Mouse (Mus musculus) spleen, adult 18-20 months (tissue): ENCODE measurements around the gene Csgalnact2.

Source experiments
- DNase-seq, 2 experiments: peaks; one replicate each; pipeline ENCODE4 v3.0.0; 2022; ENCODE audit warnings: mixed read lengths in 2 of 2

The Csgalnact2 gene

DNA sequence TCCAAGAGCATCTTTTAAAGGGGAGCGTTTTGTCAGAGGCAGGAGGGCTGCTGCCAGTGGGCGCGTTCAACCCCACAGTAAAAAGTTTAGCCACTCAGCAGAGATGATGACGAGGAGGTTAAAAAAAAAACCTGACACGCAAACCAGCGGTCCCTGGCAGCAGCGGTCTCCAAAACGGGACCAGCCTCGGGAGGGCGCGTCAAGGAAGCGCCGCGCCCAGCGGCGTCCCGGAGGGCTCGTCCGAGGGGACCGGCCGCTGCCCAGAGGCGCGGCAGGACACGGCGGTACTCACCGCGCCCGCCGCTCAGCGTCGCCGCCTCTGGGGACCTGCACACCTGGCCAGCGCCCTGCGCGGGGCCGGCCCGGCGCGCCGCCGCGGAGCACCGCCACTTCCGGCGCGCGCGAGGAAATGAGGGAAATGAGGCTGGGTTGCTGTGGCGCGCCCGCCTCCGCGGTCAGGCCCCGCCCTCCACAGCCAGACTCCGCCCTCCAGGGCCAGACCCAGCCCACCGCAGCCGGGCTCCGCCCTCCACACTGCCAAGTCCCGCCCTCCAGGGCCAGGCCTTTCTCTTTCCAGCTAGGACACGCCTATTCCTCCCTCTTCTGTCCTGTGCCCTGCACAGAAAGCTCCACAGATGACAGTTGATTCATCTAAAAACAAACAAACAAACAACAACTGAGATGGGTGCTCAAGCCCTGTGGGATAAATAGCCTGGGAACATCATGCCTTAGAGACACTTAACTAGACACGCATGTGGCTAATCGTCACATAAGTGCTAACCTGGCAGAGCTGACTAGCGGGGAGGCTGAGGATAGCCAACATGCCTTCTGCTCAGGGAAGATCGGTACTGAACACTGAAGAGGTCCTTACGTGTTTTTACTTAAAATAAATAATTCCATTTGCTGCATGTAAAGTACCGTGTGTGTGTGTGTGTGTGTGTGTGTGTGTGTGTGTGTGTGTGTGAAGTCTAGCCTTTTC, at the start of gene Csgalnact2:
Gene Csgalnact2, minus strand, starts transcription at position 410 of the 979 bp plus-strand sequence.
- peak; percentile 87 to 96 for DNase-seq

- DNase-seq: no peak
Observed at GRCm38 (mm10) chr6:118188599-118188998, 49.7 kb upstream of the Csgalnact2 start.

- DNase-seq: no peak
Observed at GRCm38 (mm10) chr6:118187285-118187641, 48.3 kb upstream of the Csgalnact2 start.

DNA sequence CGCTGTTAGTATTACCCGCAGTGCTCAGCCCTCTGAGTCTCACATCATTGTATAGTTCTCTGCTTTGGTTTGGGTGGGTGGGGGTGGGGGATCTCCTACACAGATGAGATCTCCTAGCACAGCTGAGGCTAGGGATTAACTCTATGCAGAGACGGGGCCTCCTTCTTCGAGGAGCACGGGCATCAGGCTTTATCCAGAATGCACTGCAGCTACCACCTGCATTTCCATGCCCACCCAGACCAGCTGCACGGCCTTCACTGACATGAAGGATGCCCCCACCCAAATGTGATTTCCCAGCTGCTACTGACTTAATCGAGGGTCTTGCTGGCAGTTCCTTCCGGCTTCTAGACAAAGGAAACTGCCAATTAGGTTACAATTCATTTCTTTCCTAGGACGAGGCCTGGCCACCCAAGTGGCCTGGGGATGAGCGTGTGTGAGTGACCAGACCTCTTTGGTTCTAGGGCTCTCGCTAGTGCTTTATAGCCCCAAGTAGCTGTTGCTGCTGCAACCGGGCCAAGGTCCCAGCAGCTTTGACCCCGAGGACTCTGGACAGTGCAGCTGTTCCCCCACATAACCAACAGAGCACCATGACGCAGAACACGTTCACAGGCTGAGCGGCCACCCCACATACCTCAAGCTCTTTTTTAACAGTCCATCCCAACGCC, 47.8 kb upstream of the Csgalnact2 start:
- no peak for DNase-seq

DNA sequence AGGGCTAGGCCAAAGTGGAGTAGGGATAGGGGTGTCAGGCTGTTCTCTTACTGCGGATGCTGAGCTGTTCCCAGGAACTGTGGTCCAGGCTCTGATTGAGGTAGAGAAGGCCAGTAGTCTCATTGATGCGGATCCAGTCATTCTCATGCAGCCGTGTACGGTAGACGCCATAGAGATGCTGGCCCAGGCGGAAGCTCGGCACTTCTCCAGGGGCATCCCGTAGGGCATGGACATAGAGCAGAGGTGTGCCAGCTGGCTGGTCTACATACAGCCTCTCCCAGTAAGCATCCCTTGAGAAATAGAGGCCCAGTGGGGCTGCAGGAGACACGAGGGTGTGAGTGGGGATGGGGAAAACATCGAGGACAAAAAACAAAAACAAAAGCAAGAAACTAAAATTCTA, 45.2 kb upstream of the Csgalnact2 start:
- DNase-seq: no peak

GRCm38 (mm10) chr6:118180085-118180423, 41.1 kb upstream of the Csgalnact2 start:
- DNase-seq: no peak

DNA sequence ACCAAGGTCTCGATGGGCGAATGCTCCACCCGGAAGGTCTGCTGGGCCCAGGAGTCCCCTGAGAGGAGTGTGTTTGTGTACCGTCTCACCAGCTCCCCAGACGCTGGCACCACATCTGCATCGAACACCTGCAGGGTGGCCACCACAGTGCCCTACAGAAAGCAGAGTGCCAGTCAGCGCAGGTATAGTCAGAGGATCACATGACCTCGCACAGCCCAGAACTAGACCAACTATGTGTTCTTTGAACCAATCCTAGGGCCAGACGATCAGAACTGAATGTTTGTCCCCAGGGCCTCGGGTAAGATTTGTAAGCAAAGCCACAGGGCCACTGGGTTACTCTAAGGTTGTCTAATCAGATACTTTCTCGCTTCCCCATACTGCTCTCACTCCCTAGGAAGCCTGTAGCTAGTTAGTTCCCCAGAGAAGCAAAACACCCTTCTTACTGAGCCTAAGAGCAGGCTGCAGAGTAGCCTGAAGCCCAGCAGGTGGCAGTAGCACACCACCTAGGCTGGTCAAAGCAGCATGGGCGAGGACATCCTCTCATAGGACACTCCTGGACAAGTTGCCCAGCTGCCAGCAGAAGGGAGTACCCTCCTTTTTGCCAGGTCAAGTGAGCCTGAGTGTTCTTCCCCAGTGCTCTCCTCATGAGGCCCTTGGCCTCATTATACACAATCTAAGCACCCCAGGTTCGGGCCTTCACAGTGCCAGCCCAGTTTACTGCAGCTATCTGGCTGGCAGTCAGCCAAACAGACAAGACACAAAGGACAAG, 40.6 kb upstream of the Csgalnact2 start:
- DNase-seq: peak; percentile 21 to 48

DNA sequence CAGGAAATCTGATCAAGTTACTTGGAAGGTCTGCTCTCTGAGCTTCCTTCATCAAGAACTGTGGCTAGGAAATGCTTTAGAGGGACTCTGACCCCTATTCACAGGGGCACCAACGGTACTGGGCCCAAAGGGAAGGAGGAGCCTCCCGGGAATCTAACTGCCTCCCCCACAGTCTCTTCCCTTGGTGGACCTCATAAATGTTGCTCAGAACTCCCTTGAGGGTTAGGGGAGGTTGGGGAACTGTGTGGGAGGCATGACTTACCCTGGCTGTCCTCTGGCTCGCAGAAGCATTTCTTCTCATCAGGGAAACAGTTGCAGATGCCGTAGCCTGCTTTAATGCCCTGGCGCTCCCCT, 35.0 kb upstream of the Csgalnact2 start:
- DNase-seq: no peak

DNA sequence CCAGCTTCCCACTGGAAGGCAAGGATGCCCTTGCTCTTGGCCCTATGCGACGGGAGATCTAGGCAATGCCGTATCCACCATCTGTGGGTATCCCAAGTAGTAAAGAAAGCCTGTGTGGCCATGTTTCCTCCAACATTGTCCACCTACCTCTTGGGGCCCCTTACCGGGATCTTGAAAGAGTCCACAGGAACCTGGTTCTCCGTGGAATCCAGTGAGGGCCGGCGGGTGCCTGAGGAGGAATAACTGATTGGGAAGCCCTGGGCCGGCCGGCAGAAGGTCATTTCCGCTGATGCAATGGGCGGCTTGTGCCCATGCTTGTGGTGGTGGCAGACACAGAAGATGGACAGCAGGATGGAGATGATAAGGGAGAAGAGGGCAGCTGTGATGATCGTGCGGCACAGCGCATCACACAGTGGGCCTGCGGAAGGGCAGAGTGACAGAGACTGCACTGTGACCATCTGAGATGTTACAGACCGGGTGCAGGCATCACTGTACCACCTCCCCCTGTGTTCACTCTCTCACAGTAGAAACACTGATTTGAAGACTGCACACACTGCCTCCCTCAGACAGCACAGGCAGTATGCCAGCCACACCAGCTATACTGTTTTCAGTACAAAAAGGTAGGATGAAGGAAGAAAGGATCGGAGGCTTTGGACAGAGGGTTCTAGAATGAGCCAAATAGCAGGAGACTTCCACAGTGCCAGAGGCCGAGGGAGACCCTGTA, 34.5 kb upstream of the Csgalnact2 start:
- no peak for DNase-seq

GRCm38 (mm10) chr6:118171386-118171785, 32.4 kb upstream of the Csgalnact2 start:
- no peak for DNase-seq

DNA sequence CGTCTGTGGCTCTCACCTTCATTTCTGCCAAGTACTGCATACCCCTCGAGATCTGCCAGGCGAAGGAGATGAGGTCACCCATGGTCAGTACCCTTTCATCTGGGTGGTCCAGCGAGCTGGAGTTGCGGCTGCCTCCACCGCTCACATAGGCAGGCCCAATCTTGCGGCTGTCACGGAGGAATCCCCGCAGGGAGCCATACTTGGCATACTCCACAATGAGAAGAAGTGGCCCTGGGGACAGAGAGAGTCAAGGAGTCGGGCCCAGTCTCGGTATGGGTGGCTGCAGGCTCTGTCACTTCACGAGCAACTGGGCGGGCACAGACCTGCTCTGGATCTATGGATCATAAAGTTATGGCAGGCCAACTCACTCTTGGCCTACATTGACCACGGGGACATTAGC, 29.2 kb upstream of the Csgalnact2 start:
- DNase-seq: no peak

GRCm38 (mm10) chr6:118167013-118167412, 28.1 kb upstream of the Csgalnact2 start:
- DNase-seq: peak; percentile 25

DNA sequence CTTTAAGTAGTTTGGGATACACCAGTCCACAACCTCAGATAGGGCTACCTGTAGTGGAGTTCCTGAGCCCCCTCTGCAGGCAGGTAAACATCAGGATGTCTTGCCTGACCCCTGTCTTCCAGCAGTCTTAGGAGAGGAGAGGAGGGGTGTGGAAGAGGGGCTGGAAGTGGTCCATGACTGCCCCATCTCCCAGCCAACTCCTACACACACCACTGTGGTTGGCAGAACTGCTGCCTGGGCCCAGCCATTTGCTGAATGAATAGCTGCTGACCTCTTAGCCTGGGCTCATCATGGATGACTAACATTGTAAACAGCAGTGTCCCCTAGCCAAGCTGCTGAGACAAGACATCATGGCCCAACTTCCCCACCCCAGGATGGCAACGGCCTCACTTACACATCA, 26.6 kb upstream of the Csgalnact2 start:
- no peak for DNase-seq

DNA sequence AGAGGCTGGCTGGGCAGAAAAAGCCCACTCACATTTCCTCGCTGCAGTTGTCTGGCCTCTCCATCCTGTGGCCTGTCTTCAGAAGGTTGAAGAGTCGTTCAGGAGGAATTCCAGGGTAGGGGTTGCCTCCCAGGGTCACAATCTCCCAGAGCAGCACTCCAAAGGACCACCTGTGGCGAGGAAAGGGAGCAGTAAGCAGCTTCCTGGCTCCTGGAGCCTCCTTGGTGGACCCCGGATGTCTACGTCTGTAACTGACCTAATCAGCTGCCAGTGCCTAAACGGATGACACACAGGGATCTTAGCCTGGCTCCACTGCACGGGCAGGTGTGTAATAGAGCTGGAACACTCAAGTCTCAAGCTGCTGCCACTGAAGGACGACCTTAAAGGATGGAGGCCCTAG, 25.8 kb upstream of the Csgalnact2 start:
- no peak for DNase-seq

GRCm38 (mm10) chr6:118163086-118163485, 24.1 kb upstream of the Csgalnact2 start:
- DNase-seq: no peak

DNA sequence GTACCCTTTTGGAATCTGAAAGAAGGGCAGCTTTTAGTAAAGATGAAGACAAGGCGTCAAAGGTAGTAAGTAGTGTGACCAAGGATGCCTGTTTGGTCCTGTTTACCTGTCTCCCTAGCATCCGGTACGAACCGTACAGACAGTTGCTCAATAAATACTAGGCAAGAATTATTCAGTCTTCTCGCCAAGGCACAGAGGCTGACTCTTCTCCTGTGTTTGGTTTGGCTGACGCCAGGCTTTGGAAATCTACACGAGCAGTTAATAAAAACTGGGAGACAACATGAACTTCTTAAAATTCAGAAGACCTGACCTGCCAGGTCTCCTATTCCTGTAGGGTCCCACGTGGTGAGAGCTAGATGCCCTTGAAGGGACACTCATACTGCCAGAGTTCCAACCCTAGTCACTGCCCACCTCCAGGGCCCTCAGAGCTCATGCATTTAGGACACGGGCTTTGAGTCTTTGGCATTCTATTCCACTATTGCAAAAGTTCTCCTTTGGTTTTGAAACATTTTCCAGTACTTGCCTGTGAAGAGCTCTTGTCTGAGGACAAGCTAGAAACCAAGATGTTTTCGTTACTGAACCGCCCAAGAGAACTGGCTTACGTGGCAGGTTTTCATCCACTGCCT, 23.6 kb upstream of the Csgalnact2 start:
- DNase-seq: no peak

DNA sequence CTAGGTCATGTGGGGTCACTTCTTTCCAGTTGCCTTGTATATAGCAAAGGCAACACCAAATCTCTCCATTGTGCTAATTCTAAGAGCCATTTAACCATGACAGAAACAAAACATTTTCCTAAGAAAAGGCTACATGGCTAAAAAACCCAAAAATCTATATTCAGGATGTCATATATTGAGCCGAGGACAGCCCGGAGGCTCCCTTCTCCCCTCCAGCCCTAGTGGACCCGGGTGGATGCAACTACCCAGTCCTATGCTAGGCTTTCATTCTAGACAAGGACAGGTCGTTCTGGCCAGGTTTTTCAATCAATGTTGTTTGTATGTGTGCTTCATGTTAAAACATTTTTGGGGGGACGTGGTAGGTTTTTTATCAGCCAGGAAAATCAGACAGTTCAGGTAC, 14.2 kb upstream of the Csgalnact2 start:
- no peak for DNase-seq

- no peak for DNase-seq
Observed at GRCm38 (mm10) chr6:118150988-118151387, 12.0 kb upstream of the Csgalnact2 start.

- DNase-seq: no peak
Observed at GRCm38 (mm10) chr6:118150538-118150937, 11.6 kb upstream of the Csgalnact2 start.

- no peak for DNase-seq
Observed at GRCm38 (mm10) chr6:118150128-118150527, 11.2 kb upstream of the Csgalnact2 start.

DNA sequence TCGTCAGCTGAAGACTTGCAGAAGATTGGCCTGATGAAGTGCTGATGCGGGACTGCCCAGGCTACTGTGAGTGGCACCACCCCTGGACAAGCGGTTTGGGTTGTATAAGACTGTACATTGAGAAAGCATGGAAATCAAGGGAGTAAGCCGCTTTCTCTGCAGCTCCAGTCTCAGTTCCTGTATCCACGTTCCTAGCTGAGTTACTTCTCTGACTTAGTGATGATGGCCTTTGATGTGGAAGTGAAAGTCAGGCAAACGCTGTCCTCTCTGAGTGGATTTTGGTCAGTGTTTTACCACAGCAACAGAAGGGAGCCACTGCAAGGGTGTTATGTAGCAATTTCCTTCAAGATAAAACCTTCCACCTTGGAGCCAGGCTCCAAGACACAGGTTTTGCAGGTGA, 2.0 kb upstream of the Csgalnact2 start:
- no peak for DNase-seq

- no peak for DNase-seq
Observed at GRCm38 (mm10) chr6:118137148-118137547, 1.8 kb downstream of the Csgalnact2 start.
